Comparison of ENCODE assay signal across 27 mouse cellular contexts in the genomic region with DNA sequence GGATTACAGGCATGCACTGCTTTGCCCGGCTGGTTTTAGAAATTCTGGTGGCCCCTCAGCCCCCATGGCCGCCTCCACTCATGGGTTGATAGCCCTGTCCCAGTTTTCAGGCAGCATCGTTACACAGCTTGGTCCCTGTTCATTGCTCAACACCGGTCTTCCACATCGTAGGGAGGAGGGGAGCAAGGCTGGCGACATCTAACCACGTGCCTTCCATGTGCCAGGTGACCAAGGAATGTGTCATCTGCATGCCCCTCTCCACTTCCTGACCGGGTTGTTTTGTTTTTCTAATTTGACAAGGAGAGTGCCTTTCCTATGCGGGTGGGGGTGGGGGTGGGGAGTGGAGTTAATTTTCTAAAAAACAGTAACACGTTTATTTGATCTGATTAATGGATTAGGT. TPM values are rescaled to one million over a fixed set of nuclear protein-coding genes. Genes with fewer than 3 reads are reported as not detected.
A peak's percentile ranks its signal among the peaks of the same experiment; 100 is the strongest.
DNase-seq lines count a peak whose midpoint lies in the region; ATAC-seq lines count a peak whose summit lies in the region.
"Had no signal": no experiment of that assay in that cellular context is flagged by ENCODE, and none has a peak within 500 bp of the region (broad histone marks: within the 10 kb centered on the region; RNA-seq: fewer than 3 reads in every experiment).

No protein-coding gene starts in this region.

- H3K36me3 ChIP-seq in heart, embryonic 10.5 days, result no peaks in the 10 kb centered on the region
- H3K36me3 ChIP-seq: embryonic facial prominence, embryonic 15.5 days; hindbrain, embryonic 15.5 days; limb, embryonic 13.5 days; midbrain, embryonic 12.5 days had no signal

- 0 out of 2 replicates have a peak, but pooled peaks have one; percentile 13 for ATAC-seq in megakaryocyte, adult 5-6 weeks (ENCODE audit: poor library complexity, severe bottlenecking)
- no peak for ATAC-seq in inflammation-experienced regulatory T-cells, adult 6 months

- WGBS in heart, embryonic 10.5 days, result 21% methylated on average over 10 of the region's 10 CpGs

- no peaks in the 10 kb centered on the region for H3K9me3 ChIP-seq in heart, embryonic 10.5 days
- H3K9me3 ChIP-seq: embryonic facial prominence, embryonic 15.5 days; hindbrain, embryonic 15.5 days; limb, embryonic 13.5 days; midbrain, embryonic 12.5 days had no signal

- H3K4me3 ChIP-seq in heart, embryonic 10.5 days, result no peak overlapping the region
- H3K4me3 ChIP-seq: embryonic facial prominence, embryonic 15.5 days; heart, adult 2 months; hindbrain, embryonic 15.5 days; limb, embryonic 13.5 days; midbrain, embryonic 12.5 days had no signal

- H3K27me3 ChIP-seq in heart, embryonic 10.5 days (ENCODE audit: insufficient read depth, poor library complexity, severe bottlenecking), result peaks cover 37% of the 10 kb centered on the region

- peaks cover 82% of the 10 kb centered on the region for H3K4me1 ChIP-seq in heart, embryonic 10.5 days

- no peak for DNase-seq in heart, embryonic 10.5 days (ENCODE audit: low spot score)
- DNase-seq in heart, postnatal 14 days, result no peak
- peak; percentile 34 for DNase-seq in lung, postnatal 36 days
- no peak for DNase-seq in lung, postnatal 14 days
- peak; percentile 86 for DNase-seq in 416B (ENCODE audit: low read depth)
- no peak for DNase-seq in spleen, postnatal 14 days (ENCODE audit: low spot score in 2 of 2)
- DNase-seq: cerebellum, adult 11 months; cerebellum, postnatal 14 days; gastrocnemius, postnatal 10 days; heart, adult 2 months; heart, postnatal 36 days; kidney, adult 11 months; spleen, adult 18-20 months; thymus, postnatal 25 days had no signal

- intact Hi-C loops in heart, postnatal 14 days (cut with DNase I), result no loop called here

- peak overlapping the region; percentile 53; the same call in 1 of the 2 replicates for H3K27ac ChIP-seq in heart, embryonic 10.5 days
- H3K27ac ChIP-seq: embryonic facial prominence, embryonic 15.5 days; heart, adult 2 months; hindbrain, embryonic 15.5 days; kidney, postnatal 0 days; limb, embryonic 13.5 days had no signal

RNA-seq across cellular contexts. Expression of gene 1700017B05Rik, which starts 5.7 kb away (rescaled TPM):
- 22.7 and 31.3 TPM in 2 replicates for polyA plus RNA-seq in heart, embryonic 10.5 days (2016; fragmentation: Nextera tagmentation; extraction: Ambion mirVana)
- total RNA-seq in heart, postnatal 14 days (2021), result 10 to 100 TPM; 15.5 to 16.4 TPM
- total RNA-seq in megakaryocyte, adult 5-6 weeks (2015), result 15.6 and 17.9 TPM in 2 replicates
- total RNA-seq in megakaryocyte, adult 5-6 weeks (2017), result 8.4 and 15.1 TPM in 2 replicates
- polyA plus RNA-seq in inflammation-experienced regulatory T-cells, adult 6 months (2017; shearing (Covaris generic)), result 10 to 100 TPM; 15.1 to 27.5 (median 19.5) TPM

RNA-seq across cellular contexts. Expression of gene Trcg1, which starts 31.7 kb away (rescaled TPM):
- polyA plus RNA-seq in heart, embryonic 10.5 days (2016; fragmentation: Nextera tagmentation; extraction: Ambion mirVana), result not detected in 2 replicates
- not detected for total RNA-seq in heart, postnatal 14 days (2021)
- total RNA-seq in megakaryocyte, adult 5-6 weeks (2015), result not detected in 2 replicates
- total RNA-seq in megakaryocyte, adult 5-6 weeks (2017), result not detected in 2 replicates
- polyA plus RNA-seq in inflammation-experienced regulatory T-cells, adult 6 months (2017; shearing (Covaris generic)), result not detected
- total RNA-seq: ES-E14; gastrocnemius, postnatal 10 days; heart, adult 2 months; heart, postnatal 36 days had no signal
- polyA plus RNA-seq: embryonic facial prominence, embryonic 15.5 days; forebrain, embryonic 11.5 days; frontal cortex, adult 2 months; heart, adult 2 months; hindbrain, embryonic 15.5 days; limb, embryonic 13.5 days; lung, embryonic 16.5 days; midbrain, embryonic 12.5 days; neural tube, embryonic 11.5 days; stomach, embryonic 16.5 days had no signal

Comparison
In these comparisons a context has a peak if more than half of its experiments do, and no peak if none do; other contexts are left out.
1. DNase-seq: peak in lung, postnatal 36 days (single experiment) and 416B (single experiment); none in heart, embryonic 10.5 days (single experiment), heart, postnatal 14 days (0 of 2), lung, postnatal 14 days (single experiment) and spleen, postnatal 14 days (0 of 2).